Mouse (Mus musculus) effector memory CD4-positive, alpha-beta T cell, adult 5 months (primary cell): ENCODE results near the gene C87414. TPM values are rescaled to one million over a fixed set of nuclear protein-coding genes. Genes with fewer than 3 reads are reported as not detected.

ENCODE experiments used
- polyA plus RNA-seq: library from polyadenylated mRNA; unstranded; fragments of 100-300 nt; shearing (Covaris generic); gene quantifications from one replicate; pipeline ENCODE4 v1.2.1, GENCODE M21; 2017

Gene C87414
- not detected for polyA plus RNA-seq

GRCm38 (mm10) chr5:93671451-93671850 is at the start of gene C87414:
C87414 (minus strand) TSS chr5:93671551.

Other genes starting within 250 kb of the C87414 start
- gene Gm16427, start 131.4 kb downstream of the C87414 start, polyA plus RNA-seq: 0.19 TPM
- not detected for gene Gm7792, start 172.2 kb upstream of the C87414 start, polyA plus RNA-seq